Mouse (Mus musculus) liver, postnatal 0 days (tissue): ENCODE results near the gene Prrx2.

ENCODE experiments used
- CTCF ChIP-seq: sonication (generic); IDR thresholded peaks from 2 replicates; pipeline ENCODE4 v1.5.1; 2016; ENCODE audit warnings: antibody characterized with exemption, low read depth
- EP300 ChIP-seq: IDR thresholded peaks from 2 replicates; pipeline ENCODE4 v1.6.1; 2016; ENCODE audit warnings: antibody characterized with exemption, low read depth, mild to moderate bottlenecking

GRCm38 (mm10) chr2:30904991-30905390, 70.2 kb downstream of the Prrx2 start:
- no peak for TF ChIP-seq CTCF
- no peak for TF ChIP-seq EP300
